10 mouse cellular contexts compared by ENCODE assay signal in genomic region chr6:134930383-134930782, GRCm38 (mm10). TPM values are rescaled to one million over a fixed set of nuclear protein-coding genes. Genes with fewer than 3 reads are reported as not detected.
DNase-seq lines count a peak whose midpoint lies in the region; ATAC-seq and TF ChIP-seq lines count a peak whose summit lies in the region.
"Had no signal": no experiment of that assay in that cellular context is flagged by ENCODE, and none has a peak within 500 bp of the region (broad histone marks: within the 10 kb centered on the region; RNA-seq: fewer than 3 reads in every experiment).

No protein-coding gene starts in this region.

- H3K9me3 ChIP-seq in neural tube, embryonic 11.5 days (ENCODE audit: control insufficient read depth, low read length): no peaks in the 10 kb centered on the region
- H3K9me3 ChIP-seq in forebrain, embryonic 14.5 days (replicated peaks; ENCODE audit: control insufficient read depth, low read length): no peaks in the 10 kb centered on the region
- H3K9me3 ChIP-seq in limb, embryonic 15.5 days: no peaks in the 10 kb centered on the region
- H3K9me3 ChIP-seq in stomach, postnatal 0 days (ENCODE audit: control insufficient read depth, low read length): no peaks in the 10 kb centered on the region

- no peaks in the 10 kb centered on the region; the same call in 1 of the 2 replicates for H3K4me1 ChIP-seq in neural tube, embryonic 11.5 days (ENCODE audit: control insufficient read depth, insufficient read depth, low read length)
- peaks cover 13% of the 10 kb centered on the region for H3K4me1 ChIP-seq in forebrain, embryonic 14.5 days (ENCODE audit: control insufficient read depth, insufficient read depth, low read length)
- H3K4me1 ChIP-seq in limb, embryonic 15.5 days: peaks cover 30% of the 10 kb centered on the region
- H3K4me1 ChIP-seq in stomach, postnatal 0 days (replicated peaks; ENCODE audit: control insufficient read depth, insufficient read depth): no peaks in the 10 kb centered on the region

- no peaks in the 10 kb centered on the region for H3K36me3 ChIP-seq in neural tube, embryonic 11.5 days (ENCODE audit: control insufficient read depth, insufficient read depth, low read length)
- no peaks in the 10 kb centered on the region for H3K36me3 ChIP-seq in forebrain, embryonic 14.5 days (ENCODE audit: control insufficient read depth, insufficient read depth, low read length)
- no peaks in the 10 kb centered on the region for H3K36me3 ChIP-seq in limb, embryonic 15.5 days
- no peaks in the 10 kb centered on the region for H3K36me3 ChIP-seq in stomach, postnatal 0 days (ENCODE audit: control insufficient read depth, insufficient read depth, low read length)

- no peaks in the 10 kb centered on the region for H3K27me3 ChIP-seq in neural tube, embryonic 11.5 days (ENCODE audit: control insufficient read depth, insufficient read depth, low read length)
- no peaks in the 10 kb centered on the region for H3K27me3 ChIP-seq in forebrain, embryonic 14.5 days (replicated peaks; ENCODE audit: control insufficient read depth, insufficient read depth, low read length)
- H3K27me3 ChIP-seq in limb, embryonic 15.5 days: no peaks in the 10 kb centered on the region
- H3K27me3 ChIP-seq in stomach, postnatal 0 days (ENCODE audit: control insufficient read depth, insufficient read depth, low read length): no peaks in the 10 kb centered on the region

- no peak for ATAC-seq in neural tube, embryonic 11.5 days (ENCODE audit: insufficient read depth, low FRiP score, low TSS enrichment)
- ATAC-seq in forebrain, embryonic 14.5 days: no peak
- no peak for ATAC-seq in limb, embryonic 15.5 days (ENCODE audit: insufficient number of reproducible peaks, low FRiP score, low TSS enrichment, low read depth)
- ATAC-seq in stomach, postnatal 0 days (ENCODE audit: low FRiP score, low TSS enrichment): no peak
- ATAC-seq in megakaryocyte progenitor cell, adult 5-6 weeks (replicated peaks; ENCODE audit: poor library complexity): no peak

- peak overlapping the region; percentile 94 for H3K4me2 ChIP-seq in neural tube, embryonic 11.5 days (ENCODE audit: low read depth)
- H3K4me2 ChIP-seq in forebrain, embryonic 14.5 days (ENCODE audit: low read length): peak overlapping the region; percentile 90
- peak overlapping the region; percentile 79 for H3K4me2 ChIP-seq in limb, embryonic 15.5 days
- H3K4me2 ChIP-seq in stomach, postnatal 0 days (replicated peaks; ENCODE audit: low read depth): peak overlapping the region; percentile 34

- intact Hi-C loops in gastrocnemius, postnatal 36 days (cut with DNase I): no loop called here

- no peak overlapping the region for H3K27ac ChIP-seq in neural tube, embryonic 11.5 days (ENCODE audit: low read depth, low read length)
- no peak overlapping the region for H3K27ac ChIP-seq in forebrain, embryonic 14.5 days (ENCODE audit: low read depth, low read length)
- no peak overlapping the region for H3K27ac ChIP-seq in limb, embryonic 15.5 days
- H3K27ac ChIP-seq in stomach, postnatal 0 days (replicated peaks): no peak overlapping the region

- no peak for DNase-seq in neural tube, embryonic 11.5 days (ENCODE audit: low spot score)
- DNase-seq in neural tube, embryonic 10.5 days (ENCODE audit: extremely low spot score, low spot score): no peak
- peak; percentile 28 for DNase-seq in forebrain, embryonic 14.5 days (ENCODE audit: low spot score)
- DNase-seq in stomach, postnatal 0 days (ENCODE audit: low spot score): no peak
- no peak for DNase-seq in adrenal gland, adult 8-10 months
- no peak for DNase-seq in gastrocnemius, postnatal 36 days
- DNase-seq: kidney, postnatal 25 days; thymus, postnatal 25 days had no signal

- no peak for TF ChIP-seq EP300 in stomach, postnatal 0 days (optimal IDR thresholded peaks at IDR 0.05)

- no peak overlapping the region; the same call in 1 of the 2 replicates for H3K9ac ChIP-seq in neural tube, embryonic 11.5 days (ENCODE audit: low read length)
- H3K9ac ChIP-seq in forebrain, embryonic 14.5 days (ENCODE audit: low read length): peak overlapping the region; percentile 87
- no peak overlapping the region for H3K9ac ChIP-seq in limb, embryonic 15.5 days
- H3K9ac ChIP-seq in stomach, postnatal 0 days (ENCODE audit: low read length): no peak overlapping the region

- H3K4me3 ChIP-seq in neural tube, embryonic 11.5 days (ENCODE audit: low read depth, low read length): peak overlapping the region; percentile 48
- peak overlapping the region; percentile 53 for H3K4me3 ChIP-seq in forebrain, embryonic 14.5 days (ENCODE audit: low read depth, low read length)
- H3K4me3 ChIP-seq in limb, embryonic 15.5 days: peak overlapping the region; percentile 58
- no peak overlapping the region for H3K4me3 ChIP-seq in stomach, postnatal 0 days (ENCODE audit: low read depth, low read length)

- no peak for TF ChIP-seq CTCF in stomach, postnatal 0 days (IDR thresholded peaks at IDR 0.05; ENCODE audit: low read depth)

- 80% methylated on average over 7 of the region's 7 CpGs for WGBS in neural tube, embryonic 11.5 days
- 65% methylated on average over 7 of the region's 7 CpGs for WGBS in forebrain, embryonic 14.5 days
- 66% methylated on average over 7 of the region's 7 CpGs for WGBS in limb, embryonic 15.5 days
- 69% methylated on average over 7 of the region's 7 CpGs for WGBS in stomach, postnatal 0 days

RNA-seq across cellular contexts. Expression of gene Cdkn1b, which starts 10.2 kb away (rescaled TPM):
- 17.8 and 20.7 TPM in 2 replicates for polyA plus RNA-seq in neural tube, embryonic 11.5 days (2014; fragmentation: Nextera tagmentation; extraction: Ambion mirVana)
- 58.8 and 63.3 TPM in 2 replicates for polyA plus RNA-seq in forebrain, embryonic 14.5 days (2014; fragmentation: Nextera tagmentation; extraction: Ambion mirVana)
- 19.4 and 20.5 TPM in 2 replicates for polyA plus RNA-seq in limb, embryonic 15.5 days (2015; fragmentation: Nextera tagmentation; extraction: Ambion mirVana)
- 11.7 and 14.4 TPM in 2 replicates for polyA plus RNA-seq in stomach, postnatal 0 days (2015; fragmentation: Nextera tagmentation; extraction: Ambion mirVana)
- 10 to 100 TPM; 32.9 to 44.0 (median 37.1) TPM for total RNA-seq in adrenal gland, adult 8-10 months (2022)
- 10 to 100 TPM; 35.3 to 39.5 TPM for total RNA-seq in gastrocnemius, postnatal 36 days (2021)
- total RNA-seq in megakaryocyte progenitor cell, adult 5-6 weeks (2015): 20.1 and 21.1 TPM in 2 replicates
- 36.8 and 39.1 TPM in 2 replicates for total RNA-seq in megakaryocyte progenitor cell, adult 5-6 weeks (2017)

RNA-seq across cellular contexts. Expression of gene Gpr19, which starts 32.0 kb away (rescaled TPM):
- polyA plus RNA-seq in neural tube, embryonic 11.5 days (2014; fragmentation: Nextera tagmentation; extraction: Ambion mirVana): 27.4 and 31.0 TPM in 2 replicates
- 42.4 and 46.2 TPM in 2 replicates for polyA plus RNA-seq in forebrain, embryonic 14.5 days (2014; fragmentation: Nextera tagmentation; extraction: Ambion mirVana)
- 7.2 and 7.7 TPM in 2 replicates for polyA plus RNA-seq in limb, embryonic 15.5 days (2015; fragmentation: Nextera tagmentation; extraction: Ambion mirVana)
- polyA plus RNA-seq in stomach, postnatal 0 days (2015; fragmentation: Nextera tagmentation; extraction: Ambion mirVana): 6.6 and 6.9 TPM in 2 replicates
- total RNA-seq in adrenal gland, adult 8-10 months (2022): 1 to 10 TPM; 7.1 to 9.8 (median 7.9) TPM
- 1 to 10 TPM; 3.5 to 4.6 TPM for total RNA-seq in gastrocnemius, postnatal 36 days (2021)
- 7.7 and 12.8 TPM in 2 replicates for total RNA-seq in megakaryocyte progenitor cell, adult 5-6 weeks (2015)
- 7.2 and 7.6 TPM in 2 replicates for total RNA-seq in megakaryocyte progenitor cell, adult 5-6 weeks (2017)

RNA-seq across cellular contexts. Expression of gene Apold1, which starts 51.1 kb away (rescaled TPM):
- 2.8 and 3.2 TPM in 2 replicates for polyA plus RNA-seq in neural tube, embryonic 11.5 days (2014; fragmentation: Nextera tagmentation; extraction: Ambion mirVana)
- 3.5 and 4.8 TPM in 2 replicates for polyA plus RNA-seq in forebrain, embryonic 14.5 days (2014; fragmentation: Nextera tagmentation; extraction: Ambion mirVana)
- 5.4 and 5.9 TPM in 2 replicates for polyA plus RNA-seq in limb, embryonic 15.5 days (2015; fragmentation: Nextera tagmentation; extraction: Ambion mirVana)
- 1.5 and 1.8 TPM in 2 replicates for polyA plus RNA-seq in stomach, postnatal 0 days (2015; fragmentation: Nextera tagmentation; extraction: Ambion mirVana)
- total RNA-seq in adrenal gland, adult 8-10 months (2022): 1 to 10 TPM; 1.8 to 8.8 (median 2.2) TPM
- total RNA-seq in gastrocnemius, postnatal 36 days (2021): 1 to 10 TPM; 1.1 to 4.9 TPM
- 0.05 TPM in 1 of 2 replicates, not detected in the other for total RNA-seq in megakaryocyte progenitor cell, adult 5-6 weeks (2015)
- 0.10 TPM in 1 of 2 replicates, not detected in the other for total RNA-seq in megakaryocyte progenitor cell, adult 5-6 weeks (2017)

Comparison
In these comparisons a context has a peak if more than half of its experiments do, and no peak if none do; other contexts are left out.
1. H3K4me2 ChIP-seq: peak in every context shown above with its lines; median percentile 94 in neural tube, embryonic 11.5 days; 90 in forebrain, embryonic 14.5 days; 79 in limb, embryonic 15.5 days; 34 in stomach, postnatal 0 days.